Mouse (Mus musculus) kidney, postnatal 0 days (tissue): Measurements from ENCODE around the gene Tff2. TPM values are rescaled to one million over a fixed set of nuclear protein-coding genes. Genes with fewer than 3 reads are reported as not detected.

ENCODE experiments used
- ATAC-seq: fragments of 200-750 bp; cut with Nextera tagmentation; replicated peaks from 2 replicates; pipeline ENCODE4 v1.8.0; 2017; ENCODE audit warnings: low read depth, moderate number of reproducible peaks, moderate TSS enrichment, moderate library complexity; ENCODE audit not compliant: low FRiP score
- DNase-seq: peaks from one replicate; pipeline ENCODE4 v3.0.0-alpha.2; 2016; ENCODE audit warnings: low spot score
- H3K27ac ChIP-seq: fragments of 300-500 bp; sonication (generic); 2 replicates; pipeline ENCODE4 v1.5.1; 2014; ENCODE audit warnings: mild to moderate bottlenecking
- H3K27me3 ChIP-seq: fragments of 300-500 bp; sonication (generic); 2 replicates; pipeline ENCODE4 v1.6.1; 2014; ENCODE audit warnings: low read length, mixed read lengths; ENCODE audit not compliant: insufficient read depth
- H3K36me3 ChIP-seq: fragments of 300-500 bp; sonication (generic); 2 replicates; pipeline ENCODE4 v1.6.1; 2014; ENCODE audit warnings: low read length, mixed read lengths; ENCODE audit not compliant: insufficient read depth
- H3K4me1 ChIP-seq: fragments of 300-500 bp; sonication (generic); replicated peaks from 2 replicates; pipeline ENCODE4 v1.6.1; 2014; ENCODE audit warnings: antibody characterized with exemption, low read length, mixed read lengths; ENCODE audit not compliant: insufficient read depth
- H3K4me2 ChIP-seq: fragments of 300-500 bp; sonication (generic); 2 replicates; pipeline ENCODE4 v1.6.1; 2014; ENCODE audit warnings: mild to moderate bottlenecking, low read length, moderate library complexity, mixed read lengths
- H3K4me3 ChIP-seq: fragments of 300-500 bp; sonication (generic); replicated peaks from 2 replicates; pipeline ENCODE4 v1.5.1; 2014; ENCODE audit warnings: low read depth, low read length
- H3K9ac ChIP-seq: fragments of 300-500 bp; sonication (generic); 2 replicates; pipeline ENCODE4 v1.6.1; 2014; ENCODE audit warnings: low read depth, low read length
- H3K9me3 ChIP-seq: fragments of 300-500 bp; sonication (generic); replicated peaks from 2 replicates; pipeline ENCODE4 v1.6.1; 2016; ENCODE audit warnings: low read length, inconsistent platforms, mixed read lengths
- CTCF ChIP-seq: IDR thresholded peaks from 2 replicates; pipeline ENCODE4 v1.5.1; 2016; ENCODE audit warnings: antibody characterized with exemption, low read depth, mild to moderate bottlenecking, moderate library complexity
- WGBS: fragments of 180-500 bp; shearing (Covaris S2); extraction: QIAGEN DNeasy Blood & Tissue Kit; methylation state at CpG from one replicate; pipeline ENCODE4 v1.1.7; 2014; 5-methylcytosine and 5-hydroxymethylcytosine counted together
- polyA plus RNA-seq: library from polyadenylated mRNA; unstranded; fragments of >200 nt; fragmentation: Nextera tagmentation; extraction: Ambion mirVana; gene quantifications from 2 replicates; pipeline ENCODE4 v1.2.1, GENCODE M21; 2015

Gene Tff2
- polyA plus RNA-seq, 1 experiment from 2014 or later = 7.7 TPM

DNA sequence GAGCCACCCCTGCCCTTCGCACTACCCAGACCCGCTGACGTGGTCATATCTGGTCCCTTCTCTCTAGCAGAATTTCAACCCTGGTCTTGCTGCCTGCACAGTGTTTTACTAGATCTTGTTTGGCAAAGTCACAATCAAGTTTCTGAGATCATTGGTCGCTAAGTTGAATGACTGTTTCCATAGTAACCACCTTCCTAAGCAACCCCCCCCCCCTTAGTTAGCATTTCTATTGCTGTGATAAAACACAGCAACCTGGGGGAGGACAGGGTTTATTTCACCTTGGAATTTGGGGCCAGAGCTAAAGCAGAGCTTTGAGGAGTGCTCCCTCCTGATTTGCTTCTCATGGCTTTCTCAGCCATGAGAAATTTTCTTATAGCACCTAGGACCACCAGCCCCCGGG, 49.3 kb downstream of the Tff2 start:
- H3K9ac ChIP-seq = no peak overlapping the region
- 52% methylated on average over 5 of the region's 5 CpGs for WGBS
- no peaks in the 10 kb centered on the region for H3K9me3 ChIP-seq
- no peak for ATAC-seq
- no peak overlapping the region for H3K27ac ChIP-seq
- no peak overlapping the region for H3K4me2 ChIP-seq
- no peaks in the 10 kb centered on the region for H3K4me1 ChIP-seq
- no peak for DNase-seq
- no peak for TF ChIP-seq CTCF
- no peaks in the 10 kb centered on the region for H3K27me3 ChIP-seq
- no peak overlapping the region for H3K4me3 ChIP-seq
- no peaks in the 10 kb centered on the region for H3K36me3 ChIP-seq

Other genes starting within 250 kb of the Tff2 start
- 0.33 and 0.46 TPM in 2 replicates for gene Glp1r, start 242.5 kb downstream of the Tff2 start, polyA plus RNA-seq
- gene Umodl1, start 189.6 kb downstream of the Tff2 start, polyA plus RNA-seq = 0.09 and 0.17 TPM in 2 replicates
- 8.5 and 8.8 TPM in 2 replicates for gene Abcg1, start 86.6 kb downstream of the Tff2 start, polyA plus RNA-seq
- gene Tff3, start 14.6 kb downstream of the Tff2 start, polyA plus RNA-seq = 0.52 and 1.1 TPM in 2 replicates
- gene Tff1, start 21.0 kb upstream of the Tff2 start, polyA plus RNA-seq = 0.62 TPM in 1 of 2 replicates, not detected in the other
- 0.05 TPM in 1 of 2 replicates, not detected in the other for gene Tmprss3, start 54.7 kb upstream of the Tff2 start, polyA plus RNA-seq
- gene Ubash3a, start 63.6 kb upstream of the Tff2 start, polyA plus RNA-seq = 0.11 and 0.14 TPM in 2 replicates
- 1.3 and 2.2 TPM in 2 replicates for gene Rsph1, start 133.1 kb upstream of the Tff2 start, polyA plus RNA-seq
- 2.8 and 3.9 TPM in 2 replicates for gene Slc37a1, start 142.5 kb upstream of the Tff2 start, polyA plus RNA-seq
- 31.9 and 36.8 TPM in 2 replicates for gene Pde9a, start 241.9 kb upstream of the Tff2 start, polyA plus RNA-seq